Mouse (Mus musculus): ENCODE data around the gene Fut11.
A peak's percentile ranks its signal among the peaks of the same experiment; 100 is the strongest.

Gene Fut11

GRCm38 (mm10) chr14:20723006-20723405, 28.2 kb downstream of the Fut11 start:
- no peak for DNase-seq

DNA sequence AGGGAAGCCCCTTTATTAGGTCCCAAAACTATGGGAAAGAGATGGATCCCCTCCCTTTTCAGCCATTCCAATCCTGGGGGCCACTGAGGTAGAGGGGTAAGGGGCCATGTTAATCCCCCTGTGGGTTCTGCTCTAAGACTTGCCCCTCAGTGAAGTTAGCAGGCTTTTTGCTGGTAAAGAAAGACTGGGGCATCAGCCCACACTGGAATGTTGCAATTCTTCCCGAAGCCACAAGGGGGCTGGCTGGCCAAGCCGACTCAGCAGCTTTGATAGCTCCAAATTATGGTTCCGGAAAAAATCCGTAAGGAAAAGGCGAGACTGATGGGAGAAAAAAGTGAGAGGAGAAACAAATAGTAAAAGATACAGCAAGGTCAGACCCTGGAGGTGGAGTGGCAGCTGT, 29.3 kb downstream of the Fut11 start:
- DNase-seq = peak; percentile 64

DNA sequence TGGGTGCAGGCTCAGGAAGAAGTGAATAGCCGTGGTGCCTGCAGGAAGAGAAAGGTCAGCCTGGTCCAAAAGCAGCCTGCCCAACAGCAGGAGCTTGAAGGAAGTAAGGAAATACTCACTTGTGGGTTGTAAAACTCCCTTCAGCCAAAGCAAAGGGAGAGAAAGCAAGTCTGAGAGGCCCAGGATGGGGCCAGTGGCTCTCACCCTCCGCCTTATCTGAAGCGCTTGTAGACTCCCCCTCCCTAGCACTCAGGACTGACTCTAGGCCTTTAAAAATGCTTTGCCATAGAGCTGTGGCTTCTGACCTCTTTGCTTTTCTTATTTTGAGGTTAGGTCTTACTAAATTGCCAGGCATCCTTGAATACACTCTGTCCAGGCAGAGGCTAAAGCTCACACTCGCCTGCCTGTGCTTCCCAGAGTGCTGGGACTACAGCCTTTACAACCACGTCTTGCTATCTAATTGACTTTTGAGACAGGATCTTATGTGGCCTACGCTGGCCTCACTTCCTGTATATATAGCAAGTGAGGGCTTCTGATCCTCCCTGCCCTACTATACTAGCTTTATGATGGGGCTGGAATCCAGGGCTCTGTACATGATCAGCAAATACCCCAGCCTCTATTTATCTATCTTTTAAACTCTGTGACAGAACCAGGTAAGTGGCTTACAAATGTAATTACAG, 31.0 kb downstream of the Fut11 start:
- no peak for DNase-seq

GRCm38 (mm10) chr14:20729871-20730270, 35.1 kb downstream of the Fut11 start:
- no peak for DNase-seq

DNA sequence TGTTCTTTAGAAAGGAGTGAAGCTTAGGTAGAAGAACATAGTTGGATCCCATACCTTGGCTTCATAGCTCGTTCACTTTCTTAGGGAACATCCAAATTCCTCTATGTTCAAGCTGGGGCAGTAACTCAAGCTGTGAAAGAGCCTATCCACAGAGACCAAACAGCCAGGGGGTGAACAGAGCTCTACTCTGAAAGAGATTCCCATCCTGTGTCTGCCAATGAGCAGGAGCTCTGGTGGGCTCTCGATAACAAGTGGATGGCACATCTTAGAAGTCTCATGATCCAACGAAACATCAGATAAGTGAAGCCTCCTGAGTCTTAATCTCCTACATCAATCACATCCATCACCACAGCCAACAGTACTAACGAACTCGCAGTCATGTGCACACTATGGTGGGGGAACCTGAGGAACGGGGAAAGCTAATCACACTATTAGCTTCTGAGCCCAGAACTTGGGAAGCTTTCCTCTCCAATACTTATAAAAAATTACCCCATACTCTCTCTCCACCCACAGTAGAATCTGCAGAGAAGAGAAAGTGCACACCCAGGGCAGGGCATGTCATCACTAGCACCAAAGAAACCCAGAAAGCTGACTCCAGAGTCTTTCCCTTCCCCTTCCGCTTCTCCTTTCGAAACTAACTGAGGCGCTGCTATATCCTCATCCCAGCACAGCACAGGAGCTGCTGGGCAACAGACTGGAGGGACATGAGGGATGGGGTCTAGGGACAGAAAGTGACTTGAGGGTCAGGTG, 36.3 kb downstream of the Fut11 start:
- DNase-seq = no peak

GRCm38 (mm10) chr14:20733041-20733951, 38.5 kb downstream of the Fut11 start:
- no peak for DNase-seq

- DNase-seq = peak; percentile 89
Measured at GRCm38 (mm10) chr14:20733952-20734774, 39.4 kb downstream of the Fut11 start, which contains the start of gene Ndst2. TSS of gene Ndst2 (minus strand) at chr14:20734562.

- DNase-seq = no peak
Measured at GRCm38 (mm10) chr14:20735052-20735451, 40.3 kb downstream of the Fut11 start.

DNA sequence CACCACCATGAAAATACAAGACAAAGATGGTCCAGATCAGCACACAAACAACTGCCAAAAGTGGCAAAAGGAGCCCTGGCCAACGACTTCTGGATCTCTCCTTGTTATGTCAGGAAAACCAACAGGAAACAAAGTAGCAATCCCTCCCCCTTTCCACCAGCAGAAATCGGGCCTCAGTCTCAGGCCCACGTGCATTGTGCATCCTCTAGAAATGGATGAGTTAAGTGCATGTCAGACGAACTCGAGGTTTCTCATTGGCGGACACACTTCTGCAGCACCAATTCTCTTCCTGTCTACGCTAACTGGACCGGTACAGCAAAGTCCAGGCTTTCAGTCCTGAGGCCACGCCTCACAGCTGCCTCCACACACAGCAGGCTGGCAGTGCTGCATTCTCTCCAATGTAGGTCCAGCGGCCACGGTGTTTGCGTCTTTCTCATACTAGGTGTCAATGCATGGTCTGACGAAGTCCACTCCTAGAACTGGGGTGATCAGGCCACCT, 41.2 kb downstream of the Fut11 start:
- DNase-seq = no peak

DNA sequence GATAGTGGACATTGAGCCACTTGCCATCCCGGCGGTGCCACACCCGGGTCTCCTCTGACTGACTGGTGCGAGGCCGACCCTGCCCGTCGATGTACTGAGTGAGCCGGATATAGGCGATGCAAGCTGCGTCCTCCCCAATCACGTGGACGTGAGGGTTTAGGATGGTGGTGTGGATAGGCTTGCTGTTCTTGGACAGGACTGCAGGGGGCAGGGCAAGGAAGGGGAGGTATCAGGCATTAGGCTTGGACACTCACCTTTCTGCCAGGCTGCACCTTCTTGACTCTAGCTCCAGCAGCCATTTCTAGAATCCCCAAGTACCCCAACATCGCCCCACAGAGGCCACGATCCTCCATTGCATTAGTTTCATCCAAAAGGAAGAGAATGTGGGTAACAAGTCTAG, 42.5 kb downstream of the Fut11 start:
- peak; percentile 82 for DNase-seq

DNA sequence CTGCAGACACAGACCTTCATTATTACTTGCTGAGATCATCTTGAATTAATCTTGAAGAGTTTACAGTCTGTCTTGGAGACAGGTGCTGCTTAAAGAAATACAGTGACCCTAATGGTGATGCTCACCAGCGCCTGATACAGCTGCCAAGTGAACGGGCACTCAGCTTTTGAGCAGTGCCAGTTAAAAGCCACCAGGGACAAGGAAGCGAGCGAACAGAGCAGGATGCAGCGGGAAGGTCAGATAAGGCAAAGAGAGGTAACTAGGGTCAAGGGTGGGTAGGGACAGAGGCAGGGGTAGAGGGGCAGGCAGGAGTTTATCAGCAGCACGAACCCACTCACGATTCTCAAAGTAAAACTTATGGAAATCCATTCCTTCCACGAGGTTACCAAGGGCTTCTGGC, 43.7 kb downstream of the Fut11 start:
- no peak for DNase-seq

- no peak for DNase-seq
Measured at GRCm38 (mm10) chr14:20741301-20741700, 46.5 kb downstream of the Fut11 start.

DNA sequence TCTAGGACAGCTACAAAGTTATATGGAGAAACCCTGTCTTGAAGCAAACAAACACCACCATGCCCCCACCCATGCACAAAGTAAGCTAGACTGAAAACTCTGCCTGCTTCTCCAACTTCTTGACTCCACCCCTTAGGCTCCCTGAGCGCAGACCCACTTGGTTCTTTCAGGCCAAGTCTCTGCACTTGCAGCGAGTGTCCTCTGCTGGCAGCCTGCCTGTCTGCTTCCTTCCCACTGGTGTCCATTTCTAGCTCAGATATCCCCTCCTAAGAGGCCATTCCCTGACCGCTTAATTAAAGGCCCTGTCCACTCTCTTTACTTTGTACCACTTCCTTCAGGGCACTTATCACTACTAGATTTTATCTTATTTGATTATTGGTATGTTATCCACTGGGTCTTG, 48.8 kb downstream of the Fut11 start:
- DNase-seq = no peak

DNA sequence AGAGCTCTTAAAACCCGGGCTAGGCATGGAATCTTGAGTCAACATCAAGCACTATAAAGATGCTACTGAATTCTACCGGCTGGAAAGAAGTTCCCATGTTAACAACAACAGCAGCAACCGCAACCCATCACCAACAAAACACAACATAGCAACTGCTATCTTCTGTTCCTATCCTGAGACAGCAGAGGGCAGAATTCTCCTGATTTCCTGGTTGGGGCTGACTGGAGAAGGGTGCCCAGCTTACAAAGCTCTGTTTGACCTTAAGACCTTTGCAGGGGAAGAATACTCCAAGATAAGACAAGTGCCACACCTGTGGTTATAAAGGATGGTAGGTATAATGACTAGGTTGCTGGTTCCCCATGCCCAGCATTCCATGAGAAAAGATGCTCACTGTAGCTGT, 52.2 kb downstream of the Fut11 start:
- DNase-seq = no peak

DNA sequence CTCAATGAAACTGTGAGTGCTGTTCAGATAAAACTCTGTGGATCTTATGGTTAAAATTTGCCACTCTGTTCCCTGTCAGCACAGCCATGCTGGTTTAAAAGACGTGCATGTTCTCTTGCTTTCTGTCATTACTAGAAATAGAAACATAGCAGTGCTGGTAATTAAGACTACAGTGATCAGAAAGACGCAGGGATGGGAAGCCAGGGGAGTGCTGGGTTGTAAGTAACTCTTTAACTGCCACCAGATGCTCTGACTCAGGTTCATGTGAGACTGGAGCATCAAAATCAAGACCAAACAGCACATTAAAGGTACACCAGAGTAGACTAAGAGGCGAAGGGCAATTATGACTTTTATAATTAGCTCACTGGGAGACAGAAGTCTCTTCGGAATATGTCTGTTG, 53.6 kb downstream of the Fut11 start:
- DNase-seq = no peak

- DNase-seq = no peak
Measured at GRCm38 (mm10) chr14:20749494-20750051, 54.8 kb downstream of the Fut11 start.

DNA sequence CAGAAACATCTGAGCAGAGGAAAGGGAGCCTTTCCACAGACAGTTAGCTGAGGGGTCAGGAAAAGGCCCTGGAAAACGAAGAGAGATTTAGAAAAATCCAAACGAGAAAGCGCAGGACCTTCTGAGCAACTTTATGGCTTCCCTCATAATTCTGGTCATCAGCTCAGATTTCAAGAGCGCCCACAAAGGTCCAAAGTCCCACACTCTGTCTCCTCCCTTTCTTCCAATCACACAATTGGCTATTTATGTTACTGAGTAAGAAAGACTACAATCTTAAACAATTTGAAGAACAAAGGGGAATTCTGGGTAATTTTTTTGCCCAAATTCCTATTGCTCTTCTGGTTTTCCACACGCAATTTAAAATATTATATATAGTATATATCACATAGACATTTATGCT, 55.7 kb downstream of the Fut11 start:
- no peak for DNase-seq

All from kidney, adult 9 months (tissue).